Mouse (Mus musculus) kidney, adult 10 weeks (tissue): Measurements from ENCODE around the gene Csnk2b. TPM values are rescaled to one million over a fixed set of nuclear protein-coding genes. Genes with fewer than 3 reads are reported as not detected.

Experiments used
- polyA plus RNA-seq: library from polyadenylated mRNA; stranded (reverse); fragments of 350-450 nt; fragmentation: Illumina TruSeq; extraction: RNeasy Lipid Tissue Mini Kit (QIAGEN cat#74804); gene quantifications from one replicate; pipeline ENCODE4 v1.2.3, GENCODE M21; 2014; ENCODE audit warnings: low read depth, low replicate concordance

The Csnk2b gene
- 187 TPM for polyA plus RNA-seq

DNA sequence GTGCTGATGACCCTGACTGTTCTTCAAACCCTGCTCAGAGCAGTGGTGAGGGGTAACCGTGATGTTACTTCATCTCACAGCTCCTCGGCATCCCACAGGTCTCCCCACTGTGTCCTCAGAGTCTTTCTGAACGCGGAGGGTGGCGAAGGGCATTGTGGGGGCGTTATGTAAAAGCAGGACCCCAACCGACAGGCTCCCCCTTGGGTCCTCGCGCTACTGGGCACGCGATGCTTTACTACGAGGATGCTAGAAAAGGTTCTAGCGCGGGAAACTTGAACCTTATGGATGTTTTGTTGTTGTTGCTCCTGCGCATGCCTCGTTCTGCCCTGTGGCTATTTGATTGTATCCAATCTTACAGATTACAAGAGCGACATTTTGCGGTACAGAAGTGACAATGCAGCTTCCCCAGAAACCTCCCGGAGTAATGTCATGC, at the start of gene Csnk2b:
Csnk2b (minus strand) TSS at position 183 of the 433 bp plus-strand sequence.

DNA sequence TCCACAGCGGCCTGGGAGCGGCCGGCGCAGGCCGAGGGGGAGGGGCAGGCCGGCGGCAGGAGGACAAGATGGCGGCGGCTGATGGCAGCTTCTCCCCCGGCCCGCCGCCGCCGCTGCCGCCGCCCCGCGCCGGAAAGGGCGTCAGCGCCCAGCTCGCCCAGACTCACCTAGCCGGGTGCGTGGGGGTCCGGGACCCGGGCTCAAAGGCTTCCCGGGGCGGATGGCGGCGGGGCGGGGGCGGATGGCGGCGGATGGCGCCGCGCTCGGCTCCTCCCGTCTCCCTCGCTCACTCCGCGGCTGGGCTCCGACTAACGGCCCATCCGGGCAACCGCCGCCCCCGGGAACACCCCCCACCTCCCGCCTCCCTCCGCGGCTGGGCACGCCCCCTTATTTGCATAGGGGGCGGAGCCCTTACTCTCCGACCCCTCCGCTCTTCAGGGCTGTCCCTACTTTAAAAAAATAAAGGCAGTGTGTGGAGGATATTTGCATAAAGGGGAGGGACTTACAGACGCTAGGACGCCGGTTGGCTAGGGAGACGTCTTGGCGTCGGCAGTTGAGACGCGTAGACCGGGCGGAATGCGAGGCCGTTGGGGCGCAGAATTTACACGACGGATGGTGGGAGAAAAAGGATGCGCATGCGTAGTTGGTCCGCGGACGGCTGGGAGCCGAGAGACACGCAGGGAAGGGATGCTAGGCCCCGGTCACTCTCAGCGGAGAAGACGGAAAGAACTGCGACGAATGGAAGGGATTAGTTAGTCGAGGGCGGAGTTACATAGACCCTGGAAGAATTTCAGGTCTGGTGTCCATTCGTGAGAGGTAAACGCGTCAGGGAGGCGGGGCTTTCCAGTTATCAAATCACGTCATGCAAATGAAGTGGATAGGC, 43.0 kb upstream of the Csnk2b start, which contains the start of gene Prrc2a:
Prrc2a (minus strand) TSS at position 330 of the 883 bp plus-strand sequence.

DNA sequence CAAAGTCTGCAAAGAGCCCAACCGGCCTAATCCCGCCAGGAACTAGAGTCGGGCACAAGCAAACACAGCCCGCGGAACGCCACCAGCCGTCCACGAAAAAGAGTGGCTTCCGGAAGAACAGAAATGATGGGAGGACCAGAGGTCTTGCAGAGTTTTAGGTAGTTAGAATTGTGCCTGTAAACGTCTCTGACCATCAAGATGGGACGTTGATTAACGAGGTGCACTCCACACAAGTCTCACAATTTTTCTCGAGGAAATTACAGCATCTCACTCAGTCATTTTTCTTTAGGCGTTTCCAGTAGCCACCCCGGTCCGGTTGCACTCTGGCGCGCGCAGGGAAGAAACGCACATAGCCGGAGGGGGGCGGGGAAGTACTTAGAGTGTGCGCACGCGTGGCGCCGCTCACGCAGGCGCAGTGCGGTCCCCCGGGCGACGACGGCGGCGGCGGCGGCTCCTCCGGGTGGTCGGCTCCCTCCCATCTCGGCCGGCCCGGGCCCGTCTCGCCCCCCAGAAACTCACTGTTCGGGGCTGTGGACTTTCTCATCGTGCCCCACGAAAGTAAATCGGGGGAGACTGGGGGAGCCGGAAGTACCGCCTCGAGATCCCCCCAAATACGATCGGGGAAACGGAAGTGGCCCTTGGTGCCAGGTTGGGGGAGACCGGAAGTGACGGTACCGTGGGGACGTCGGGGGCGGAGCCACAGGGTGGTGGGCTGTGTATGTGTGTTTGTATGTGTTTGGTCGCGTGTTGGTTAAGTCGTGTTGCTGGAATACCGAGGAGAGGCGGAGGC, 13.1 kb upstream of the Csnk2b start, which contains the start of gene Bag6:
Bag6 (plus strand) TSS at position 378 of the 790 bp plus-strand sequence.

DNA sequence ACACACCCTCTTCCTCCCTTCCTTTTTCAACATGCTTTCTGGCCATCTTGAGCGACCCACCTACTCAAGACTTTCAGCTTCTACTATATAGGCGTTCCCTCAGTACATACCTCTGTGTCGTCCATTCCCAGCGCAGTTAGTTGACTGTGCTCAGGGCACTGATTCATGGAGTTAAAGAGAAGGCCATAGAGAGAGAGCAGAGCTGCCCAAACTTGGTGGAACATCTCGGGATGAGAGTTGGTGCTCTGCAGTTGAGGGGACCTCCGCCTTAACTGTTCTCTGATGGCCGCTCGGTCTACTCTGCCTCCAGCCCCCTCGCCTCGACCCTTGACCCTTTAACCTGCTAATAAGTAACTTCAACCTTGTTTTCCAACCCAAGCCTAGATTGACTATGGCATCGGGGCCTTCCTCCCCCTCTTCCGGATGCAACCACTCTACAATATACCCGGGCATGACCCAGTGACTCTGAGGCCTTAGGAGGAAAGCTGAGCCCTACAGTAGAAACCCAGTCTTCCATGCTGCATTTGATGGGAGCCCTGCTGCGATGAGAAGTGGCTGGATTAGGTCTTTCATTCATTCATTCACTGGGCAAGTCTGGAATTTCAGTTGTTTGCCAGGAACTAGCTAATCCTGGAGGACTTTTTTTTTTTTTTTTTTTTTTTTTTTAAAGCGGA, 9.8 kb upstream of the Csnk2b start, which contains the start of gene Apom:
Apom (minus strand) TSS at position 551 of the 674 bp plus-strand sequence.

DNA sequence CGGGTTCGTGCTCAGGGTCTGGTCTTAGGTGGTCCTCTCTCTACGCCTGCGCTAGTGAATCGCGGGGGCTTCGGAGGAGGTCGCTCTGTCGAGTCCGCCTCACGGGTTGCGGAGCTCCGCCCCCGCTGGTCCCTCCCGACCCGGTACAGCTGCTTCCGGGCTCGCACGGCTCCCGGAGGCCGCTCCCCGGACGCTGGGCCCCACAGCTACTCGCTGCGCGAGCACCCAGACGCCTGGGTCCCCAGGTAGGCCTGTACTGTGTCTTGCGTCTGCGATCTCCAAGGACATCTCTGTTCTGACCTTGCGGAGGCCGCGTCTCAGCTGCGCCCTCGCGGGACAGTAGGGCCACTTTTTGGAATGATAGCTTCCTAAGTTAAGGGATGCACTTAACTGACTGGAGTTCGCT, 4.4 kb upstream of the Csnk2b start, which contains the start of gene D17H6S53E:
D17H6S53E (plus strand) TSS at position 168 of the 406 bp plus-strand sequence.

DNA sequence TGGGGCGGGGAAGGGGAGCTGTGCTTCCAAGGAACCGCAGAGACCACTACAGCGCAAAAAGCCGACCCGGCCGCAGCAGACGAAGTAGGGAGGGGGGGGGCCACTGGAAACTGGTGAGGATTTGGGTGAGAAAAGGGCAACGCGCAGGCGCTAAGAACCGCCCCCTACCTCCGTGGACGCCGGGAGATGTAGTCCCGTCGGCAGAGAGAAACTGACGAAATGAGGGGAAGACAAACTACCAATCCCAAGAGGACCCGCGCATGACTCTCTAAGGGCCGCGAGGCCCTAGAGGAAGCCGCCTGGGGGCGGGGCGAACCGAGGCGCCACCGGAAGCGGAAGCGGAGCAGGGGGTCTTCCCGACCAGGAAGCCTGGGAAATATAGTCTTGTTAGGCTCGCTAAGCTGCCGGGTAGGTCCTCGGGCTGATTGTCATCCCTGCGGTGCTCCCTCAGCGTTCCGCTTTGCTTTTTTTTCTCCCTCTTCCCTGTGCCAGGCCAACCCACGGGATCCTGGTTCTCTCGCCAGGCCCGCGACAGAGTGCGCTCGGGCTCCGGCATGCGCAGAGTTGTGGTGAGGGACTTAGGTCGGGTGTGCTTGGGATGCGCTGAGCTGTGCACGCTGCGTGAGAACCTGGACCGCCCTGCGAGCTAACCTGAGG, 582 bp downstream of the Csnk2b start, which contains the start of gene Gpank1:
Gpank1 (plus strand) TSS at position 313 of the 657 bp plus-strand sequence.

DNA sequence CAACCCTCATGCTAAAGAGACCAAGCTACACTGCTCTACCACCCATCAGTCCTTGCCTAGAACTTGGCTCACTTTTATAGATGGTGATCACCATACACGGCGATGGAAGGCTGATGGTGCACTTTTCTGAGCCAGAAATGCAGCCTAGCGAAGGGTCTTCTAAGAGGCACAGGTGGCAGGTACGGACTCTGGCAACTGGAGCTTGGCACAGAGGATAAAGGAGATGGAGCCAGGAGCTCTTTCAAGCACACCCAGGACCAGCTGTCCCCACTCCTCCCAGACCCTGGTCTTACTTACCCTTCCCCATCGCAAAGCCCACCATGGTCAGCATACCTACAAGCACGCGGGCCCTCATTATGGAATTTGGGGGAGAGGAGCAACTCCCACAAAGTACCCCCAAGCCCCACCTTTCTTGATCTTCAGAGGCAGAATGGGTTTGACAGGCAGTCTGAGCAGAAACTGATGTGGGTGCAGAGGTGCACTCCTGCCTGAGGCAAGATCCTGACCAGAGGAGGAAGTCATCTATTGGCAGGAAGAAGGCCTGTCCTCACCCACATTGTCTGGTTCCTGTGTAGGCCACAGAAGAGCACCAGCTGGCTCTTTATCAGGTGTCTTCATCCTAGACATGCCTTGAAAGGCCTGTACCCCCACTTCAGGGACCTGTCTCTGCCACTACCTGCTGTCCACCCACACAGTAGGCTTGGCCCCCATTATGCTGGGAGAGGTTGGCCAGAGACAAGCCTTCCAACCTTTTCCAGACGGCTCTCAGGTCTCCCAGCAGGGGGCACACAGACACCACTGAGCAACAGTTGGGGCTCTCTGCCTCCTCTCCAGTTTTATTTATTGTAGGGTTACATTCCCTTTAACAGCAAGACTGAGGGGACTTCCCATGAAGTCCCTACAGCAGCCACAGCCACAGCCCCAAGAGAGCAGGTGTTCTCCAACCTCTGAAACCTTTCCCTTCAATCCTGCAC, 6.5 kb downstream of the Csnk2b start, which contains the start of gene Ly6g5b:
Ly6g5b (minus strand) TSS at position 383 of the 974 bp plus-strand sequence.

DNA sequence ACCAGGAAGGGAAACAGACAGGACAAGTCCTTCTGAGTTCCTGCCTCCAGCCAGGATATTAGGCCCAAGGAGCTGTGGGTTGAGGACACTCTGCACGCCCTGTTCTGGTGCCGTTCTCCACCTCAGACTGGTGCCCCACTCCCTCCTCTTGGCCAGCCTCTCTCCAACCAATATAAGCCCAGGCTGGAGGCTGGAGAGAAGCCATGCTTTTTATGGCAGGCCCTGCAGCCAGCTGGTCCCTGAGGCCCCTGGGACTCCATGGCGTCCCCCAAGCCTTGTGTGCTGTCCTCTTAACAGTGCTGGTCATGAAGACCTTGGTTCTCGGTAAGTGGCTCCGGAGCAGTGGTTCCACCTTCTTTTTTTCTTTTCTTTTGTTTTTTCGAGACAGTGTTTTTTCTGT, 13.8 kb downstream of the Csnk2b start, which contains the start of gene Ly6g5c:
Ly6g5c (plus strand) TSS at position 183 of the 400 bp plus-strand sequence.

DNA sequence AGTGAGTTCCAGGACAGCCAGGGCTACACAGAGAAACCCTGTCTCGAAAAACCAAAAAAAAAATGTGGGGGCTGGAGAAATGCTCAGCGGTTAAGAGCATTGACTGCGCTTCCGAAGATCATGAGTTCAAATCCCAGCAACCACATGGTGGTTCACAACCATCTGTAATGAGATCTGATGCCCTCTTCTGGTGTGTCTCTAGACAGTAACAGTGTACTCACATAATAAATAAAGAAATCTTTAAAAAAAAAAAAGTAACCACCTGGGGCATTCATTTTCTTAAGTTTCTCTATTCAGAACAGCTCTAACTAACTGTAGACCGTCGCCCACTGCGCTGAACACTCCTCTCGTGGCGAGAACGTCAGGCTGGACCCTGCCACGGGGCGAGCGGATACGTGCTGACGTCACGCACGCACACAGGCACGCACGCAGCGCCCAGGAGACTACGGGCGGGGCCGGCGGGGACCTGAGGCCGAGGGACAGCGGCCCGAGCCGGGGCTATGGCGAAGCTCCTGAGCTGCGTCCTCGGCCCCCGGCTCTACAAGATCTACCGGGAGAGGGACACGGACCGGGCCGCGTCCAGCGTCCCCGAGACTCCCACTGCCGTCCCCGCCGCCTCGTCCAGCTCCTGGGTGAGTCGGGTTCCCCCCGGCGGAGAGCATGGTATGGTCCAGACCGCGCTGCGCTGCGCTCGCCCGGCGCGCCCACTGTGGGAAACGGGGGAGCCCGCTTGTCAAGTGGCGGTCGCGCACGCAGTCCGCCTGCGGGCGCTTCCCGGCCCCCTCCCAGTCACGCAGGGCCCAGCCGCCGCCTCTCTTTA, 32.8 kb downstream of the Csnk2b start, which contains the start of gene Abhd16a:
Abhd16a (plus strand) TSS at position 439 of the 820 bp plus-strand sequence.

DNA sequence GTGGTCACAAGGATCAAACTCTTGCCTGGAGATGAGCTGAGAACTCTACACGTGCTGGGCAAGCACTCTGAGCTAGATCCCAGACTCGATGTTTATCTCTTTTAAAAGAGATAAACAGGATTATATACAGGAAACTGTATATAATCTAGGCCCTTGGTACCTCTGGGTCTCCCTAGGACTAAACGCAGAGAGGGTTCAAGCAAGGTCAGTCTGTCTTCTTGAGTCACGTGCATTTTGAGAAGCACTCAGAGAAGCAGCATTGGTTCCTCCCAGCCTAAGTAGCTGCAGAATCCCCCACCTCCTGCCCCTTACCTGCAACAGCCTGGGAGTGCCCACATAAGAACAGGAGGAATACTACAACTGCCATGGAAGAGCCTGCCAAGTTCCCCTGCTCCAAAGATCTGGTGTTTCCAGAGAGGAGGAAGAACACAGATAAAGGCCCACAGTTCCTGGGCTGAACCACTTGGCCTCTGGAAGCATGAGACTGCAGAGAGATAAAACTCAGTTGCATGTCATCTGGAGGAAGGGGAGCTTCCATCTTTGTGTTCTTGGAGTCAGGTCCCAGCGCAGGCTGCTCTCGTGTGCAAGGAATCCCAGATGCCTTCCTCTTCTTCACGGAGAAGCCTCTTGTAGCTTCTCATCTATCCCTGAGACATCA, 36.5 kb downstream of the Csnk2b start, which contains the start of gene Ly6g6f:
Ly6g6f (minus strand) TSS at position 403 of the 658 bp plus-strand sequence.

DNA sequence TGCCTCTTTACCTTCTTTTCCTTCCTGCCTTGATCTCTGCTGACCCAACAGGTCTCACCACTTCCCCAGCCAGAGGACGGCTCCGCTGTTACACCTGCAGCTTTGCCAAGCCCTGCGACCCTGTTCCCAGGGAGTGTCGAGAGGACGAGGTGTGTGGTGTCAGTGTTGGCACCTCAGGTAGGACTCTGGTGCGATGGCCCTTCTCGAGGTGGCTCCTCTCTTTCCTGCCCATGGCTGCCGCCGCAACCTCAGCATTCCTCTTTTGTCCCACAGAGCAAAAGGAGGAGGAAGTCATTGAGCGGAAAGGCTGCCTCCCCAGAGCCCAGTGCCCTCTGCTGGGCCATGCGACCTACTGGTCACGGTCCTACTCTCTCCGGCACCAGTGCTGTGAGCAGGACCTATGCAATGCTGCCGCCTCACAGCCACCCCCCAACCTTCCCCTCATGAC, 44.0 kb downstream of the Csnk2b start, which contains the start of gene Ly6g6d:
Ly6g6d (minus strand) TSS at position 280 of the 448 bp plus-strand sequence.

DNA sequence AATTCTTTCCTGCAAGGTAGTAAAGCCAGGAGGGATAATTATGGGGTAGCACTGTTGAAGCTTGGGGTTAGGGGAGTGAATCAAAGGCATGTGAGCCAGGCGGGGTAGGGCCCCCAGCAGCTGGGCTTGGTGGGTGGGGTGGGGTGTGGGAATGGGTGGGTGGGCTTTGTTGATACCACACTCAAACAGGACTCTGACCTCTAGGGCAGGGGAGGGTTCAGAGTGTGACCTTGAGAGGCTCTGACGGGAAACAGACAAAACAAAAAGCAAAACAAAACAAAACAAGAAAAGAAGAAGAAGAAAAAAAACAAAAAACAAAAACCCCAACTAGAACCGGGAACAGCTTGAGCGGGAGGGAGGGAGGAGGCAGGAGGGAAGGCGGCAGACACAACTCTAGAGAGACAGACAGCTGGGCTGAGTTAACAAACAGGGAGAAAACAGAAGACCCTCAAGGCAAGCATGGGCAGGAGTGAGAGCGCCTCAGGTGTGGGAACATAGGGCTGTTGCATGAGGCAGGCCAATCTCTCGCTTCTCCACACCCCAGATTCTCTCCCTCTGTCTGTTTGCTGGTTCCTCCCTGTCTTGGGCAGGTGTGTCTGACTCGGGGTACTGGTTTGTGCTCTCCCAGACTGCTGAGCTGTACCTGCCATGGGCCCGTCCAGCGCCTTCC, 45.2 kb downstream of the Csnk2b start, which contains the start of gene Ly6g6e:
Ly6g6e (plus strand) TSS at position 396 of the 670 bp plus-strand sequence.

Other genes starting within 250 kb of the Csnk2b start
- gene Zbtb12, start 242.6 kb downstream of the Csnk2b start, polyA plus RNA-seq = 1.5 TPM
- gene Gm20547, start 240.0 kb downstream of the Csnk2b start, polyA plus RNA-seq = 16.3 TPM
- 7.3 TPM for gene C2, start 223.8 kb downstream of the Csnk2b start, polyA plus RNA-seq
- gene Ehmt2, start 223.6 kb downstream of the Csnk2b start, polyA plus RNA-seq = 7.7 TPM
- 8.2 TPM for gene Slc44a4, start 207.6 kb downstream of the Csnk2b start, polyA plus RNA-seq
- 25.6 TPM for gene Neu1, start 190.8 kb downstream of the Csnk2b start, polyA plus RNA-seq
- 17.9 TPM for gene Hspa1b, start 162.8 kb downstream of the Csnk2b start, polyA plus RNA-seq
- gene Gm20481, start 152.1 kb downstream of the Csnk2b start, polyA plus RNA-seq = not detected
- gene Hspa1a, start 149.9 kb downstream of the Csnk2b start, polyA plus RNA-seq = 8.4 TPM
- not detected for gene Hspa1l, start 149.3 kb downstream of the Csnk2b start, polyA plus RNA-seq
- gene Lsm2, start 140.2 kb downstream of the Csnk2b start, polyA plus RNA-seq = 12.6 TPM
- 5.7 TPM for gene Vars, start 121.1 kb downstream of the Csnk2b start, polyA plus RNA-seq
- gene Vwa7, start 105.5 kb downstream of the Csnk2b start, polyA plus RNA-seq = not detected
- not detected for gene Sapcd1, start 94.0 kb downstream of the Csnk2b start, polyA plus RNA-seq
- gene Msh5, start 75.3 kb downstream of the Csnk2b start, polyA plus RNA-seq = 1.1 TPM
- gene Clic1, start 72.1 kb downstream of the Csnk2b start, polyA plus RNA-seq = 25.4 TPM
- gene Ddah2, start 63.0 kb downstream of the Csnk2b start, polyA plus RNA-seq = 0.97 TPM
- not detected for gene Ly6g6c, start 56.7 kb downstream of the Csnk2b start, polyA plus RNA-seq
- 1.1 TPM for gene Mpig6b, start 55.9 kb downstream of the Csnk2b start, polyA plus RNA-seq
- gene Ly6g6e, start 45.2 kb downstream of the Csnk2b start, polyA plus RNA-seq = not detected
- gene Ly6g6d, start 44.0 kb downstream of the Csnk2b start, polyA plus RNA-seq = not detected
- gene Ly6g6f, start 36.4 kb downstream of the Csnk2b start, polyA plus RNA-seq = not detected
- 7.6 TPM for gene Abhd16a, start 32.8 kb downstream of the Csnk2b start, polyA plus RNA-seq
- gene Ly6g5c, start 13.8 kb downstream of the Csnk2b start, polyA plus RNA-seq = not detected
- gene Ly6g5b, start 6.6 kb downstream of the Csnk2b start, polyA plus RNA-seq = not detected
- 0.85 TPM for gene Gpank1, start 598 bp downstream of the Csnk2b start, polyA plus RNA-seq
- 0.53 TPM for gene D17H6S53E, start 4.3 kb upstream of the Csnk2b start, polyA plus RNA-seq
- 4.8 TPM for gene Apom, start 10.0 kb upstream of the Csnk2b start, polyA plus RNA-seq
- gene Bag6, start 13.1 kb upstream of the Csnk2b start, polyA plus RNA-seq = 3.9 TPM
- 2.1 TPM for gene Prrc2a, start 42.8 kb upstream of the Csnk2b start, polyA plus RNA-seq
- 2.3 TPM for gene Aif1, start 54.0 kb upstream of the Csnk2b start, polyA plus RNA-seq
- gene Lst1, start 66.4 kb upstream of the Csnk2b start, polyA plus RNA-seq = not detected
- gene Ltb, start 72.4 kb upstream of the Csnk2b start, polyA plus RNA-seq = not detected
- gene Tnf, start 80.0 kb upstream of the Csnk2b start, polyA plus RNA-seq = not detected
- gene Lta, start 83.3 kb upstream of the Csnk2b start, polyA plus RNA-seq = not detected
- gene Gm16181, start 98.8 kb upstream of the Csnk2b start, polyA plus RNA-seq = not detected
- 5.2 TPM for gene Atp6v1g2, start 111.6 kb upstream of the Csnk2b start, polyA plus RNA-seq
- gene Nfkbil1, start 113.7 kb upstream of the Csnk2b start, polyA plus RNA-seq = not detected
- gene Ddx39b, start 119.7 kb upstream of the Csnk2b start, polyA plus RNA-seq = 4.9 TPM
- gene H2-D1, start 140.7 kb upstream of the Csnk2b start, polyA plus RNA-seq = 26.4 TPM
- 0.28 TPM for gene H2-Q1, start 198.4 kb upstream of the Csnk2b start, polyA plus RNA-seq
- gene H2-Q2, start 220.2 kb upstream of the Csnk2b start, polyA plus RNA-seq = 4.2 TPM